Mouse (Mus musculus): ENCODE results near the gene 2700081O15Rik. TPM values are rescaled to one million over a fixed set of nuclear protein-coding genes. Genes with fewer than 3 reads are reported as not detected.
"Not testable (repeated sequence)": the region's sequence is repeated elsewhere in the genome, so short reads cannot be mapped to it uniquely, and the experiment has no call there.

2700081O15Rik gene
- polyA plus RNA-seq (2015; fragmentation: Nextera tagmentation; extraction: Ambion mirVana), result 15.9 and 16.0 TPM in 2 replicates

- Histone ChIP-seq H3K27ac (peak within 1 kb of the TSS; percentile 99), H3K36me3 (replicated peaks) (no peaks in the 10 kb centered on the region), H3K4me1 (peaks cover 44% of the 10 kb centered on the region), H3K4me3 (peak within 1 kb of the TSS; percentile 83), H3K9me3 (no peaks in the 10 kb centered on the region), H3K4me2 (peak within 1 kb of the TSS; percentile 72), H3K9ac (peak within 1 kb of the TSS; percentile 89), H3K27me3 (replicated peaks) (no peaks in the 10 kb centered on the region)
- ATAC-seq (replicated peaks), result peak; percentile 48
- WGBS, result under 1% methylated on average over 101 of the region's 107 CpGs
Measured at GRCm38 (mm10) chr19:7416834-7417735, at the start of gene 2700081O15Rik. 2700081O15Rik (plus strand) TSS chr19:7417625.

- H3K27ac ChIP-seq; ATAC-seq (replicated peaks); H3K9me3 ChIP-seq; H3K4me2 ChIP-seq; H3K4me1 ChIP-seq; H3K27me3 ChIP-seq (replicated peaks); H3K9ac ChIP-seq; H3K4me3 ChIP-seq: not testable (repeated sequence)
- peaks cover 44% of the 10 kb centered on the region for H3K36me3 ChIP-seq (replicated peaks)
- WGBS, result 92% methylated on average over 4 of the region's 4 CpGs
Measured at GRCm38 (mm10) chr19:7369469-7369868, 48.0 kb upstream of the 2700081O15Rik start.

DNA sequence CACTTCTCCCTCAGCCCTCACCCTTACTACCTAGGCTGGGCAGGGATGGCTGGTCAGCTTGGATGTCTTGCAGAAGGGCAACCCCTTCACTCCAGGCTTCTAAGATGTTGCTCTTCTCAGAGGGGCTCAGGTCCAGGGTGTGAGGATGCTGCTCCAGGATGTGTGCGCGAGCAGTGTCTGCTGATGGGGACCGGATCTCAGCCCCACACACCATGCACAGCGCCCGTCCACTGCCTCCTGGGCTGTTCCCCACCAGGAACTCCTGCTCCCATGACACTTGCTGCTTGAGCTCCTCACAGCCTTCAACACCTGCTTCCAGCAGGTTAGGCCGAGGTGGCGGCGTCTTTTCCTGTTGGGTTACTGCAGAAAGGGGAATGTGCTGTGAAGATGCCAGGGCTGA, 42.9 kb upstream of the 2700081O15Rik start:
- H3K27me3 ChIP-seq (replicated peaks), result no peaks in the 10 kb centered on the region
- H3K27ac ChIP-seq, result no peak overlapping the region
- H3K4me2 ChIP-seq, result no peak overlapping the region
- H3K4me1 ChIP-seq, result peaks cover 8% of the 10 kb centered on the region
- no peak overlapping the region for H3K9ac ChIP-seq
- H3K9me3 ChIP-seq, result no peaks in the 10 kb centered on the region
- H3K4me3 ChIP-seq, result no peak overlapping the region
- WGBS, result 97% methylated on average over 8 of the region's 8 CpGs
- no peak for ATAC-seq (replicated peaks)
- peaks cover 42% of the 10 kb centered on the region for H3K36me3 ChIP-seq (replicated peaks)

GRCm38 (mm10) chr19:7377639-7378038, 39.8 kb upstream of the 2700081O15Rik start:
- Histone ChIP-seq H3K4me2 (no peak overlapping the region), H3K36me3 (replicated peaks) (peaks cover 21% of the 10 kb centered on the region; the same call in 1 of the 2 replicates), H3K9me3 (no peaks in the 10 kb centered on the region), H3K9ac (no peak overlapping the region), H3K4me3 (no peak overlapping the region), H3K27me3 (replicated peaks) (no peaks in the 10 kb centered on the region), H3K4me1 (peaks cover 31% of the 10 kb centered on the region), H3K27ac (no peak overlapping the region)
- no peak for ATAC-seq (replicated peaks)
- WGBS, result 74% methylated on average over 2 of the region's 2 CpGs

- Histone ChIP-seq H3K36me3 (replicated peaks) (no peaks in the 10 kb centered on the region), H3K4me2 (peak overlapping the region; percentile 63), H3K9ac (peak overlapping the region; percentile 90), H3K27me3 (replicated peaks) (no peaks in the 10 kb centered on the region), H3K9me3 (no peaks in the 10 kb centered on the region), H3K27ac (peak overlapping the region; percentile 94), H3K4me1 (peaks cover 45% of the 10 kb centered on the region), H3K4me3 (peak overlapping the region; percentile 85)
- 0% methylated on average over 8 of the region's 8 CpGs for WGBS
- no peak for ATAC-seq (replicated peaks)
Measured at GRCm38 (mm10) chr19:7381906-7382247, 35.5 kb upstream of the 2700081O15Rik start.

DNA sequence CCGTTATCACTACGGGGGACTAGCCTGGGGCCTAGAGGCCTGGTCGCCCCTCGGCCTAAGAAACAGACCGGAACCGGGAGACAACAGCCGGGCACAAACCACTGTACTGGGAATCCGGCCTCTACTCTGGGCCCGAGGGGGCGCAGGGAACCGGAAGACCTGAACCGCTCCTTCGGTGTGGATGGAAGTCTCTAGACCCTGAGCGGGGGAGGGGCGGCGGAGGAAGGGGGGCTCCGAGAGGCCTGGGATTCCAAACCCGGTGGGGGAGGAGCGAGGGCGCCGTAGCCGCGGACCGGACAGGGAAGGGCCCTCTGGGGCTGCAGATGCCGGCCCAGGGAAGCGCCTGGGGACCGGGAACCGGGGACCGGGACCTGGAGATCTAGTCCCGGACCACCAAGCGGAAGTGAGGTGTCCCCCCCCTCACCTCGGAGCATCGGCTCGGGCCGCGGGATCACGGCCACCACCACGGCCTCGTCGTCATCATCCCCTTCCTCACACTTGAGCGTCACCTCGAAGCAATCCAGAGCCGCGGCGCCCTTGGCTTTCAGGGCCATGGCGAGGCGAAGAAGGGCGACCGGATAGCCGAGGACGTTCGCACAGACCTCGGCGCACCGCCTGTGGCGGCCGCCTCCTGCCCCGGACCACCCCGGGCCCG, 35.0 kb upstream of the 2700081O15Rik start:
- H3K36me3 ChIP-seq (replicated peaks), result no peaks in the 10 kb centered on the region
- H3K4me1 ChIP-seq, result peaks cover 45% of the 10 kb centered on the region
- peak overlapping the region; percentile 85 for H3K4me3 ChIP-seq
- H3K27ac ChIP-seq, result peak overlapping the region; percentile 94
- under 1% methylated on average over 55 of the region's 60 CpGs for WGBS
- ATAC-seq (replicated peaks), result peak; percentile 60
- H3K9ac ChIP-seq, result peak overlapping the region; percentile 90
- H3K9me3 ChIP-seq, result no peaks in the 10 kb centered on the region
- peak overlapping the region; percentile 63 for H3K4me2 ChIP-seq
- H3K27me3 ChIP-seq (replicated peaks), result no peaks in the 10 kb centered on the region

DNA sequence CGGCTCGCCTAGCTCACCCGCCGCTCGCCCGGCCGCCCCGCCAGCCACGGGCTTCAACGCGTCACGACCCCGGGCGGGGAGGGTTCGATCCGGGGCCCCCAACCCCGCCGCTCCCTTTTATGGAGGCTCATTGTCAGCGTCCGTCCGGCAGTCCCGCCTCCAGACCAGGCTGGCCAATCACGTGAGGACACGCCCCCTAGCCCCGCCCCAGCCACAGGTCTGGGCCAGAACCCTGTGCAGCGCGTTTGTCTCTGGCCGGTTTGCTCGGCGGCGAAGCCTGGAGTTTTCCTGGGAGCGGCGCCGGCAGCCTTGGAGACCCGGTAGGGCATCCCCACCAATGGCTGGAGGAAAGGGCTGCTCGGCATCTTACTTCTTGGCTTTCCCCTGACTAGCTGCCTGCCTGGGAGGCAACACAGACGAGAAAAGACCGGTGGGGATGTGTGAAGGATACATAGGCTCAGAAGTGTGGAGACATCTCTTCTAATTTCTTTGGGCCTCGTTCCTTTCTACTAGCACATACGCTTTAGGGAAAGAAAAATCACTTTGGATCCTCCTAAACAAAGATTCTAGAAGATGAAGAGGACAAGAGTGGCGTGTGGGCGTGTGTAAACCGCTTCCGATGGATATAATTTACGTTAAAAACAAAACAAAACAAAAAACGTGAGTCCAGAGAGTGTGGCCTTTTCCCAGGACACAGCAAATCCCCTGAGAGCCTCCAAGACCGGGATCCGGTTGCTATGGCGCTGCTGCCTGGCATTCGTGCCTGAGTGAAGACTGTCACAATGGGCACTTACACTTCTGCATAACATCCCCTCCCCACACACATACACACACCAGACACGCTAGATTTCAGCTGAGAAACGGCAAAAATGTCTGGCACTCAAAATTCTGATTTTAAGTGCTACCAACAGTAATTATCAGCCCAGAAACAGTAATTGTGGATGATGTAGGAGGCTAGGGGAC, 34.2 kb upstream of the 2700081O15Rik start, which contains the start of gene Spindoc:
TSS of gene Spindoc (minus strand) at position 92 of the 963 bp plus-strand sequence.
- H3K4me2 ChIP-seq, result peak within 1 kb of the TSS; percentile 63
- H3K27ac ChIP-seq, result peak within 1 kb of the TSS; percentile 94
- H3K4me3 ChIP-seq, result peak within 1 kb of the TSS; percentile 85
- H3K36me3 ChIP-seq (replicated peaks), result no peaks in the 10 kb centered on the region
- peak; percentile 98 for ATAC-seq (replicated peaks)
- H3K27me3 ChIP-seq (replicated peaks), result no peaks in the 10 kb centered on the region
- H3K9ac ChIP-seq, result peak within 1 kb of the TSS; percentile 90
- H3K9me3 ChIP-seq, result no peaks in the 10 kb centered on the region
- WGBS, result under 1% methylated on average over 51 of the region's 52 CpGs
- peaks cover 45% of the 10 kb centered on the region for H3K4me1 ChIP-seq

GRCm38 (mm10) chr19:7386042-7386441, 31.4 kb upstream of the 2700081O15Rik start:
- WGBS, result 31% methylated on average over 2 of the region's 2 CpGs
- no peak for ATAC-seq (replicated peaks)
- Histone ChIP-seq H3K27me3 (replicated peaks) (no peaks in the 10 kb centered on the region), H3K4me3 (no peak overlapping the region), H3K9ac (no peak overlapping the region), H3K4me2 (no peak overlapping the region), H3K27ac (no peak overlapping the region), H3K4me1 (peaks cover 22% of the 10 kb centered on the region), H3K9me3 (peaks cover 4% of the 10 kb centered on the region; the same call in 1 of the 2 replicates), H3K36me3 (replicated peaks) (no peaks in the 10 kb centered on the region)

- no peak overlapping the region for H3K4me3 ChIP-seq
- H3K4me2 ChIP-seq, result no peak overlapping the region
- peaks cover 5% of the 10 kb centered on the region; the same call in 1 of the 2 replicates for H3K9me3 ChIP-seq
- H3K9ac ChIP-seq, result no peak overlapping the region
- ATAC-seq (replicated peaks), result no peak
- H3K27ac ChIP-seq, result no peak overlapping the region
- 94% methylated on average over 6 of the region's 6 CpGs for WGBS
- H3K36me3 ChIP-seq (replicated peaks), result no peaks in the 10 kb centered on the region
- no peaks in the 10 kb centered on the region for H3K27me3 ChIP-seq (replicated peaks)
- peaks cover 11% of the 10 kb centered on the region for H3K4me1 ChIP-seq
Measured at GRCm38 (mm10) chr19:7388488-7388887, 28.9 kb upstream of the 2700081O15Rik start.

DNA sequence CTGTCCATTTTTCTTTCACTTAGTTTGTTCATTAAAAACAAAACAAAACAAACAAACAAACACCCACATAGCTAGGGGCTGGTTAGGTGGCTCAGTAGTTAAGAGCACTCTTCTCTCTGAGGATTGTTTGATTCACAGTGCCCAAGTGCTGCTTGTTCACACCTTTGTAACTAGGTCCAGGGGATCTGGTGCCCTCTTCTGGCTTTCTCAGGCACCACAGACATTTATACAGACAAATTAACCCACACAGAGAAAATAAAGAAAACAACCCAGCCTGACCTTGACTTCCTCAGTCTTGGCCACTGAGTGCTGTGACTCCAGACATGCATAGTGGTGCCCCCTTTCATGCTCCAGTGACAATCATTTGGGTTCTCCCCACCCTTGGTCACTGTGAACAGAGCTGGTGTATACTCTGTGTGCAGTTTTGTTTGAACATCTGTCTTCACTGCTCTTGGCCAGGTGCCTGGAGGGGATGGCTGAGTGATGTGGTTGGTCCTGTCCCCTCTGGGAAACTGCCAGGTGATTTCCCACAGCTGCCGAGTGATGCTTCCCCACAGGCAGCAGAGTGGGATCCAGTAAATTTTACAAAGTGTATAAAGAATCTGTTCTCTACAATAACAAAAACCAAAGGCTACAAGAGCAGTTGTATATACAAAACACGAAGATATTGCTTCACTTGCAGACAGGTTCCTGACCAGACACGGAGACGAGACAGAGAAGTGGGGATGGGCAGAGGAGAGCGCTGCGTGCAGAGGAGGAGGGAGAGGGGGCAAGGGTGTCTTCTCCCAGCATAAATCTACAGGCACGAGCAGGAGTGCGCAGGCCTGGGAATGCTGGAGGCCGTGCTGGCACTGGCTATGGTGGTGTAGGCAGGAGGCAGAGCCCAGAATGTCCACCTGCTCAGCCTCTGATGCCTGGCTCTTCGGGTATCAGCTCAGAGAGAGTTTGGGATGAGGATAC, 20.3 kb upstream of the 2700081O15Rik start:
- not testable (repeated sequence) for H3K9ac ChIP-seq; H3K4me2 ChIP-seq; H3K27ac ChIP-seq; H3K4me1 ChIP-seq; H3K4me3 ChIP-seq; ATAC-seq (replicated peaks); H3K27me3 ChIP-seq (replicated peaks); H3K9me3 ChIP-seq; H3K36me3 ChIP-seq (replicated peaks)
- 89% methylated on average over 9 of the region's 10 CpGs for WGBS

GRCm38 (mm10) chr19:7398898-7399297, 18.5 kb upstream of the 2700081O15Rik start:
- not testable (repeated sequence) for ATAC-seq (replicated peaks); H3K27ac ChIP-seq; H3K4me3 ChIP-seq; H3K9me3 ChIP-seq; H3K9ac ChIP-seq; H3K4me1 ChIP-seq; H3K27me3 ChIP-seq (replicated peaks); H3K4me2 ChIP-seq; H3K36me3 ChIP-seq (replicated peaks)
- WGBS, result 37% methylated on average over 24 of the region's 24 CpGs

Data from midbrain, embryonic 15.5 days (tissue).